ENCODE assay signal across 27 mouse cellular contexts in the genomic region with DNA sequence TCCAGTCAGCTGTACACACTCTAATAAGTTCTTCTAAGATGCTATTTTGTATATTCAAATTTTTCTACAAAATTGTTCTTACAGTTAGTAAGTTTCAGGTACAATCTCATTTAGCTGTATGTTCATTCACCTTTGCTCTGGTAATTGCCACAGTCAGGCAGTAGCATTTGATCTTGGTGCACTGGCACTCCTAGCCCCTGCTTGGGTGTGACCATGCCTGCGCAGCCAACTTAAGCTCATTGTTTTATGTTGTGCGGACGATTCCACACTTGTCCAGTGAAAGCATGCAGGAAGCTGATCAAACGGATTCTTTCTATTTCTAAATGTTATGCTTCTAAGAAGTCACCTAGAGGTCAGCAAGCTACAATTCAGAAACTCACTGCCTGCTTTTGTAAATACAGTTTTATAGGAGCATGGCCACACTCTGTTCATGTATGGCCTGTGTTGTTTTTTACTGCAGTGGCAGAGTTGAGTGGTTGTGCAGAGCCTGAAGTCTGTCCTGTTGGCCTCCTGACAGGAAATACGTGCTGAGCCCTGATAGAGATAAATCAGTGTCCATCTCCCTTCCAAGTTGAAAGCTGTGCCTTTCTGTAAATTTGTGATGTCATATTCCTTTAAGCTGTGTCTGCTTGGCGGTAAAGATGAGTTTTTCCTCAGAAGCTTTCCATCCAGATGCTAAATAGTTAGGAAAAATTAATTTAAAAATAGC. TPM values are rescaled to one million over a fixed set of nuclear protein-coding genes. Genes with fewer than 3 reads are reported as not detected.
DNase-seq lines count a peak whose midpoint lies in the region; ATAC-seq lines count a peak whose summit lies in the region.
"Had no signal": no experiment of that assay in that cellular context is flagged by ENCODE, and none has a peak within 500 bp of the region (broad histone marks: within the 10 kb centered on the region; RNA-seq: fewer than 3 reads in every experiment).

No protein-coding gene starts in this region.

- peak overlapping the region; percentile 32 for H3K27ac ChIP-seq in heart, embryonic 13.5 days (replicated peaks)
- peak overlapping the region; percentile 9; the same call in 1 of the 2 replicates for H3K27ac ChIP-seq in kidney, embryonic 15.5 days
- no peak overlapping the region for H3K27ac ChIP-seq in kidney, embryonic 16.5 days (ENCODE audit: low read length)
- H3K27ac ChIP-seq: embryonic facial prominence, embryonic 13.5 days; forebrain, embryonic 10.5 days; forebrain, embryonic 15.5 days; hindbrain, embryonic 14.5 days; liver, embryonic 12.5 days had no signal

- H3K27me3 ChIP-seq in heart, embryonic 13.5 days (replicated peaks): no peaks in the 10 kb centered on the region
- H3K27me3 ChIP-seq in kidney, embryonic 15.5 days: no peaks in the 10 kb centered on the region
- no peaks in the 10 kb centered on the region for H3K27me3 ChIP-seq in kidney, embryonic 16.5 days (ENCODE audit: insufficient read depth, low read length)
- H3K27me3 ChIP-seq: embryonic facial prominence, embryonic 13.5 days; forebrain, embryonic 15.5 days had no signal

- H3K36me3 ChIP-seq in heart, embryonic 13.5 days: peaks cover 31% of the 10 kb centered on the region
- H3K36me3 ChIP-seq in kidney, embryonic 15.5 days: peaks cover 5% of the 10 kb centered on the region; the same call in 1 of the 2 replicates
- H3K36me3 ChIP-seq in kidney, embryonic 16.5 days (ENCODE audit: insufficient read depth, low read length): peaks cover 10% of the 10 kb centered on the region; the same call in 1 of the 2 replicates
- H3K36me3 ChIP-seq: embryonic facial prominence, embryonic 13.5 days; forebrain, embryonic 10.5 days; forebrain, embryonic 15.5 days; liver, embryonic 12.5 days had no signal

- H3K4me1 ChIP-seq in heart, embryonic 13.5 days: peaks cover 19% of the 10 kb centered on the region
- H3K4me1 ChIP-seq in kidney, embryonic 15.5 days: peaks cover 5% of the 10 kb centered on the region
- H3K4me1 ChIP-seq in kidney, embryonic 16.5 days (ENCODE audit: insufficient read depth, low read length): peaks cover 4% of the 10 kb centered on the region; the same call in 1 of the 2 replicates
- H3K4me1 ChIP-seq: embryonic facial prominence, embryonic 13.5 days; forebrain, embryonic 15.5 days; liver, embryonic 12.5 days had no signal

- peak overlapping the region; percentile 5; the same call in 1 of the 2 replicates for H3K9ac ChIP-seq in heart, embryonic 13.5 days
- no peak overlapping the region for H3K9ac ChIP-seq in kidney, embryonic 15.5 days
- no peak overlapping the region for H3K9ac ChIP-seq in kidney, embryonic 16.5 days (replicated peaks; ENCODE audit: low read length)
- H3K9ac ChIP-seq: embryonic facial prominence, embryonic 13.5 days; forebrain, embryonic 15.5 days; hindbrain, embryonic 14.5 days; liver, embryonic 12.5 days; liver, postnatal 0 days had no signal

- H3K4me2 ChIP-seq in heart, embryonic 13.5 days: no peak overlapping the region
- H3K4me2 ChIP-seq in kidney, embryonic 15.5 days: no peak overlapping the region
- no peak overlapping the region for H3K4me2 ChIP-seq in kidney, embryonic 16.5 days (replicated peaks; ENCODE audit: low read depth, low read length)
- H3K4me2 ChIP-seq: embryonic facial prominence, embryonic 13.5 days; forebrain, embryonic 15.5 days; hindbrain, embryonic 14.5 days; liver, embryonic 12.5 days; midbrain, embryonic 11.5 days had no signal

- DNase-seq in heart, postnatal 36 days: no peak
- peak; percentile 48 for DNase-seq in lung, postnatal 10 days
- DNase-seq in lung, postnatal 14 days: no peak
- DNase-seq in lung, postnatal 25 days (ENCODE audit: low spot score): peak; percentile 14
- no peak for DNase-seq in retina, embryonic 14.5 days (ENCODE audit: low spot score)
- DNase-seq: adrenal gland, adult 2 months; adrenal gland, postnatal 36 days; cerebellum, adult 18-20 months; cerebellum, postnatal 10 days; gastrocnemius, postnatal 36 days; kidney, adult 2 months; kidney, postnatal 4 days; layer of hippocampus, postnatal 36 days; left cerebral cortex, postnatal 4 days; liver, postnatal 0 days had no signal

- no peak for ATAC-seq in heart, embryonic 13.5 days (ENCODE audit: extremely low read depth, insufficient number of reproducible peaks, low FRiP score, low TSS enrichment)
- no peak for ATAC-seq in kidney, embryonic 15.5 days (replicated peaks; ENCODE audit: low FRiP score)
- no peak for ATAC-seq in kidney, embryonic 16.5 days (ENCODE audit: low FRiP score, low TSS enrichment)
- ATAC-seq: activated CD4-positive, CD25-positive, alpha-beta regulatory T cell, adult 4 months; CD4-positive, CD25-positive, alpha-beta regulatory T cell, adult 4 months; forebrain, embryonic 15.5 days; liver, embryonic 12.5 days; liver, postnatal 0 days; midbrain, embryonic 16.5 days had no signal

- intact Hi-C loops in heart, postnatal 36 days (cut with DNase I): no loop called here

- H3K9me3 ChIP-seq in heart, embryonic 13.5 days: no peaks in the 10 kb centered on the region
- H3K9me3 ChIP-seq in kidney, embryonic 15.5 days (replicated peaks): no peaks in the 10 kb centered on the region
- H3K9me3 ChIP-seq in kidney, embryonic 16.5 days (ENCODE audit: low read length): no peaks in the 10 kb centered on the region
- H3K9me3 ChIP-seq: embryonic facial prominence, embryonic 13.5 days; forebrain, embryonic 10.5 days; forebrain, embryonic 15.5 days; liver, embryonic 12.5 days had no signal

- H3K4me3 ChIP-seq in heart, embryonic 13.5 days: no peak overlapping the region
- H3K4me3 ChIP-seq in kidney, embryonic 15.5 days (replicated peaks): no peak overlapping the region
- H3K4me3 ChIP-seq in kidney, embryonic 16.5 days (ENCODE audit: low read length): no peak overlapping the region
- H3K4me3 ChIP-seq: embryonic facial prominence, embryonic 13.5 days; forebrain, embryonic 10.5 days; forebrain, embryonic 15.5 days; liver, embryonic 12.5 days had no signal

- WGBS in heart, embryonic 13.5 days: 39% methylated on average over 6 of the region's 6 CpGs
- 40% methylated on average over 6 of the region's 6 CpGs for WGBS in kidney, embryonic 15.5 days
- WGBS in kidney, embryonic 16.5 days: 41% methylated on average over 6 of the region's 6 CpGs

RNA-seq across cellular contexts. Expression of a gene that starts 25.4 kb away (rescaled TPM):
- 13.0 and 14.3 TPM in 2 replicates for polyA plus RNA-seq in heart, embryonic 13.5 days (2015; fragmentation: Nextera tagmentation; extraction: Ambion mirVana)
- total RNA-seq in heart, postnatal 36 days (2021): 10 to 100 TPM; 11.4 to 12.7 TPM
- 17.7 and 19.3 TPM in 2 replicates for polyA plus RNA-seq in kidney, embryonic 15.5 days (2015; fragmentation: Nextera tagmentation; extraction: Ambion mirVana)
- polyA plus RNA-seq in kidney, embryonic 16.5 days (2015; fragmentation: Nextera tagmentation; extraction: Ambion mirVana): 20.1 and 20.5 TPM in 2 replicates

RNA-seq across cellular contexts. Expression of a gene that starts 48.2 kb away (rescaled TPM):
- 171 and 182 TPM in 2 replicates for polyA plus RNA-seq in heart, embryonic 13.5 days (2015; fragmentation: Nextera tagmentation; extraction: Ambion mirVana)
- 100 to 1,000 TPM; 272 to 278 TPM for total RNA-seq in heart, postnatal 36 days (2021)
- polyA plus RNA-seq in kidney, embryonic 15.5 days (2015; fragmentation: Nextera tagmentation; extraction: Ambion mirVana): 8.2 TPM in 2 replicates
- polyA plus RNA-seq in kidney, embryonic 16.5 days (2015; fragmentation: Nextera tagmentation; extraction: Ambion mirVana): 6.3 and 7.6 TPM in 2 replicates

Comparison
In these comparisons a context has a peak if more than half of its experiments do, and no peak if none do; other contexts are left out.
1. DNase-seq: peak in lung, postnatal 10 days (single experiment) and lung, postnatal 25 days (single experiment); none in heart, postnatal 36 days (0 of 2), lung, postnatal 14 days (single experiment) and retina, embryonic 14.5 days (single experiment).
2. RNA of a gene that starts 48.2 kb away (polyA plus RNA-seq): 171 to 182 TPM in heart, embryonic 13.5 days; 8.2 TPM in kidney, embryonic 15.5 days and 6.3 to 7.6 TPM in kidney, embryonic 16.5 days; every median in the first group is over 10 times any median in the second.